Mouse (Mus musculus): Measurements from ENCODE around the gene Gm49388.

DNA sequence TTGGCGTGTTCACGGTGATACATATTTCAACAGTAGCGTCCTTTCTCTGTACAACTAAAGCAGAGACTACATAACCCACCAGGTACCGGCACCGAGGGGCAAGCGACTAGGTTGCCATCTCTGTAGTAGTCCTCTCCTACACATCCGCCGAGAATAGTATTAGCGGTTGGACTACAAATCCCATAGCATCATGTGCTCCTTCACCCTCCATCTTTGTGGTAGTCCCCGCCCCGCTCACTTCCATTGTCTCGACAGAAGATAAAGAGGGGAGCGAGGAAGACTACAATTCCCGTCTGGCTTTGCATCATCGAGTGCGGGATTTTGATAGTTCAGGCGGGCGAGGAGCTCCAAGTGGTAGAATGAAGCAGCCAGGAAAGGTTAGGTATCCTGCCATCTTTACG is 40.2 kb upstream of the Gm49388 start:
- TF ChIP-seq CTCF (IDR thresholded peaks at IDR 0.05) (0 out of 2 replicates have a peak, but pooled peaks have one; percentile 18), EP300 (IDR thresholded peaks at IDR 0.05) (no peak; the same call in 1 of the 2 replicates)
